Mouse (Mus musculus): ENCODE data around the gene Mad2l1bp.
A peak's percentile ranks its signal among the peaks of the same experiment; 100 is the strongest.

The Mad2l1bp gene

DNA sequence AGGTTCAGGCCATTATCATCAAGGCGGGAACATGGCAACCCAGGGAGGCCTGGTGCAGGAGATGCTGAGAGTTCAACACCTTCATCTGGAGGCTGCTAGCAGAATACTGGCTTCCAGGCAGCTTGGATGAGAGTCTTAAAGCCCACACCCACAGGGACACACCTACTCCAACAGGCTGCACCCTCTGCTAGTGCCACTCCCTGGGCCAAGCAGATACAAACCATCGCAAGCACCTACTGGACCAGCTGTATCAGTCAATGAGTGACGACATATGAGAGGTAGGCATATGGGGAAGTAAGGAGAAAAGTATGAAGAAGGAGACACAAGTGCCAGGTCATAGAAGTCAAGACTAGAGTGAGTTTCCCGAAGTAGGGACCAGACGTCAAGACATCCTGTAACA is 3.3 kb upstream of the Mad2l1bp start:
- no peak for DNase-seq (ENCODE audit: extremely low spot score)

DNA sequence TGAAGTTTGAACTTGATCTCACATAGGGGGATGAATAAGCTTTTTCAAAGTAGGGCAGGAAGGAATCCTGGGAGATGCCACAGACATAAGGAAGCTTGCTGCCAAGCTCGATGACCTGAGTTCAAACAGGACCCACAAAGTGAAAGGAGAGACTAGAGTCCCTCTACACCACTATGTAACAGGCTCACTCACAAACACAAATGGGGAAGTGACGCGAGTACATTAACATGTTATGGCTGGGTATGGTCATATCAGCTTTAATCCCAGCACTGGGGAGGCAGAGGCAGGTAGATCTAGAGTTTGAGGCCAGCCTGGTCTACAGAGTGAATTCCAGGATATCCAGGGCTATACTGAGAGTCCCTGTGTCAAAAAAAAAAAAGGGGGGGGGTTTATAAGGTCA is 983 bp upstream of the Mad2l1bp start:
- DNase-seq (ENCODE audit: extremely low spot score), result no peak

DNA sequence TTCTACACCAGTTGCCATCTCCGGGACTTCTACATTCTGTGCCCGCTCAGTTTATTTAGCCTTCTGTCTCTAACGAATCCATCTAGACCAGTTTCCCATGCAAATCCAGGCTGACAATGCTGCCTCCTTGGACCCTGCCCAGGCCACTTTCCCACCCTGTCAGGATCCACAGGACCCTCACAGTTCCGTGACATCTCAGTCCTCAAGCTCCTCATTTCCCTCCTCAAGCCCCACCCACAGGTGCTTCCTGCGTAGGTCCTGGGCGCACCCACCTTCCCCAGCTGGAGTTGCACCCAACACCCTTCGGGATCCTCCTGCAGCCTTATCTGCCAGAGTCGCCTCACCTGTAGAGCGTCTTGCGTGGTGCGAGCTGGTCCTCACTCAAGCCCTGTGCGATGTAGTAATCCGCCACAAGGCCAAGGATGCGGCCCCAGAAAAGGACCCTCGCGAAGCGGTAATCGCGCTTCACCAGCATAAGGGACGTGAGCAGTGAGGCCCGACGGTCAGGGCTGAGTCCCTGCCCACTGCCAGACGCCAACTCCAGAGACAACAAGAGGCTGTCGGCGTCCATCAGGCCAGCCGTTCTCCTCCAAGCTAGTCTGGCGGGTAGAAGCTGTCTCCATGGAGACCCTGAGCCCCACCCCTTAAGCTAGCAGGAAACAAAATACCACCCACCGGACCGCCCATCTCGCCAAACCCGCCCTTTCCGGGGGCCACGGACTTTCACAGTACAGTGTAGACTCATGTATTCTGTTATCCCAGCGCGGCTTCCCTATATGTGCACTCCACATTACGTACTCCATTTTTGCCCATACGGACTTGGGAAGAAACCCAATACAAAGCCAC is 9.6 kb downstream of the Mad2l1bp start, which contains the start of gene Rsph9:
Gene Rsph9 (minus strand): TSS at position 639 of the 846 bp plus-strand sequence.
- DNase-seq (ENCODE audit: extremely low spot score), result peak; percentile 83

DNA sequence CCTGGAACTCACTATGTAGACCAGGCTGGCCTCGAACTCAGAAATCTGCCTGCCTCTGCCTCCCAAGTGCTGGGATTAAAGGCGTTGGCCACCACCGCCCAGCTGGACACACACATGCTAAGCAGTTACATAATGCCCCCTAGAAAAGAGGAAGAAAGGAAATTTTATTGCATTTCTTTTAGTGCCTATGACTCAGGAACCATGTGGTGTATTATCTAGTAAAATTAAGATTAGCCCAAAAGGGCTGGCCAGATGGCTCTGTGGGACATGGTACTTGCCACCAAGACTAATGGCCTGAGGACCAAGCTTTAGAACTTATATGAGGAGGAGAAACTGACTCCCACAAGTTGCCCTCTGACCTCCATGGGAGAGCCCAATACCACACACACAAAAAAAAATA is 13.5 kb downstream of the Mad2l1bp start:
- no peak for DNase-seq (ENCODE audit: extremely low spot score)

DNA sequence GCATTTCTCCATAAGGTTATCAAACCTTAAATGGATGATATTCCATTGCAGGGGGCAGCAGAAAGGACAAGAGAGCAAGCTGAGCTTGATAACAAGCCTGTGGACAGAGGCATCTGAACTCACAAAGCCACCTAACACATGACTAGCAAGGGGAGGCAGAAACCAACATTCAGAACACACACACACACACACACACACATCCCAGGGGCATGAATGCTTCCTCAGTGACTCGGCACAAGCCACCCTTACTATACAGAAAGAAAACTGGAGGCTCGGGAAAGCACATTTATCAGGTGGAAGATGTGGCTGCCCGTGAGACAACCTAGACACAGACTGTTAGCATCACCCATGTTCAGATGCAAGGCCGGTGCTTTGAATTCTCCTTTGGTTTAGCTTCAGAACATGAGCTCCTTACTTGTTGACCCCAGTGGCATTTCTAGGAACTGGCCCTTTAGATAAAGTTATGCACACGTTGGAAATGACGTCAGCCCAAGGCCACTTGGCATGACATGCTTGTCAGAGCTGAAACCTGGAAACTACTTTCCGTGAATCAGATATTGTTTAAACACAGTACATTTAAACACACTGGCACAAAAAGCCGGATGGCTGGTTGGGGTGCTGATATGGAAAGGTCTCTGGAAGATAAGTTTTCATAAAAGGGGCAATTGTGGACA is 14.7 kb downstream of the Mad2l1bp start:
- no peak for DNase-seq (ENCODE audit: extremely low spot score)

DNA sequence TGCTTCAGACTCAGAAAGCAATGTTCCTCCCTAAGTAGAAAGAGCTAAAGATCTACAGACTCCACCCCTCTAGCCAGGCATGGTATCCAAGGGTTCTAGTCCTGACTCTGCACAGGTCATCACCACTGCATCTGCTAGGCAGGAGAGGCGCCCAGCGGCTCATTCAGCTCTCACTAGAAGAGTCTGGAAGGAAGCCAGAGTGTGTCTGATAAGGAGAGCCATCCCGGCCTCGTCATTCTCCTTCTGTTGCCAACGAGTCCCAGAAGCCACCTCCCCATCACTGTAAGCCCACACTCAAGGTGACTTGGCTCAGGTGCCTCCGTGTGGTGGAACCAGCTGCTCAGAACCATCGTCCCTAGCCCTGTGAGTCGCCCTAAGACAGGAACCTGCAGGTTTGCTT is 20.5 kb downstream of the Mad2l1bp start:
- DNase-seq (ENCODE audit: extremely low spot score), result no peak

DNA sequence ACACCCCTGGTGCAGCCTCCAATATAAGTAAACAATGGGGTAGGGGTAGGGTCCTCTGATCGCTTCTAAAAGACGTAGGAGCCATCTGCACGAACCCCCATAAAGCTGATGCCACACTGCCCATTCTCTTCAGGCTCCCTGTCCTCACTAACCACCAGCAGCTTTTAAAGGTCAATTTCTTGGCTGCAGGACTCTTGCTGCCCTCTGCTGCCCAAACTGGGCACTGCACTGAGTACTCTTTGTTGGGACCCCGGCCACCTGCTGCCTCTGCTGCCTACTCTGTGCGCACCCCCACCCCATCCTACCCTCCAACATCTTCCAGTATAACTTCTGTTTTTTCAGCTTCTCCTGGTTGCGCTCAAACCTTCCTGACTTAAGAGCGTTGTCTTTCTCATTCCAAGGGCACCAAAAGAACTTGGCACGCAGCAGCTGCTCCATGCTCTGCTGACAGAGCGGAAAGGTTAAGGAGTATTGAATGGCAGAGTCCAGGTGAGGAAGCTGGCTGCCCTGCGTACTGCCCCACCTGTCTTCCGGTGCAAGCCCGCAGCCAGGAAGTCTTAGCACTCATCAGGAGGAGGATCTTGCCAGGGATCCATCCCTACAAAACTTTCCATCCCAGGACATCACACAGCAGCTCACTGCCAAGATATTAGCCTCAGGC is 21.2 kb downstream of the Mad2l1bp start:
- DNase-seq (ENCODE audit: extremely low spot score), result peak; percentile 85

DNA sequence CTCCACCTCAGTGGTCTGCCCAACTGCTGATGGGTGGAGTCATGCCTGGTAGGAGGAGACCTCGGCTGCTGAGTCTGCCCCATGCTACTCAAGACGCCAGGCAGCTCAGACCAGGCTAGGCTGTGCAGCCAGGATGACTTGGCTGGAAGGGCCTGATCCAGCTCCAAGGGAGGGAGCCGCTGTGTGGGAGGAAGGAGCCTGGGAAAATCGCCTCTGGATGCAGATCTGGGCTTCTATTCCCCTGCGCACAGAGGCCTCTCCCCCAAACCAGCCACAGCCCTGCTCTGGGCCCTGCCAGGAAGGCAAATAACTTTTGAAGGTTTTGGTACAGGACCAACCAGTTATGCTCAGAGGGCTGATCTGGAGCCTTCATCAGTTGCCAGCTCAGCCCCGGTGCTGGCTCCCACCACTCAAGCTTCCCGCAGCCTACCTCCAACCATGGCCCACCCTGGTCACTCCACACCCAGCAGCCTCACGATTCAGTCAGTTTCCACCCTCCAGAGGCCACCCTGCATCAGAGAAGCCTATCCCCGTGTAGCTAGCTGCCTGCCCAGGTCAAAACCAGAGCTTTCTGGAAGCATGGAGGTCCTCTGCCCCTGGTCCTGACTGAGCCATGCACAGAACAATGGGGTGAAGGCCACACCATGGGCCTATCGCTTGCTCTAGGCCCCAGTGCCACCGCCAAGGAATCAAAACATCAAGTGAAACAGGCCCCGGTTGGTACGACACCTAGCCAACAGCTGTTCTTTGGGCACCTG is 23.4 kb downstream of the Mad2l1bp start:
- no peak for DNase-seq (ENCODE audit: extremely low spot score)

DNA sequence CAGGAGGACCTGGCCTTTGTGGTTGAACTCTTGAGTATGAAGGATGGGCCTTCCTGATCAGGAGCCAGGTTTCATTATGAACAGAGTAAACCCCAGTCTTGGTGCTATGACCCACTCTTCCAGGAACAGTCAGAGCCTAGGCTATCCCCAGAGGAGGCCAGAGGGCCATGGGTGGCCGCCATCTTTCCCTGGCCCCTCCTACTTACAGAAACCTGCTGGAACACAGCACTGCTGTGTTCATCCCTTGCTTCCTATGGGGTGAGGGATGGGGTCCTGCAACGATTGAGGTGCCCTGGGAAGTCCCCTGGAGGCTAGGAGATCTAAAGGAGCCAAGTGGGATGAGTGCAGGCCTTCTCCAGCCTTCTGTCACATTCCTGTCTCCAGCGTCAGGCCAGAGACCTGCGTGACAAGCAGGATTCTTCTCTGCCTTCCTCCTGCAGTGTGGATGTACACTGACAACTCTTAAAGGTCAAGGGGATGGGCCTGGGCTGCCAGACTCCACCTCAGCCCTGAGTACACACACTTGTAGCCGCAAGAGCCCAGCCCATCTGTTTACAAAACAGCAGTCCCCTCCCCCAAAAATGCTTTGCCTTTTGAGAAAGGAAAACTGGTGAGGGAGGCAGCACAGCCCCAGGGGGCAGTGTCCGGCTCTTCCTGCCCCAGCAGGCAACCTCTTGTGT is 25.4 kb downstream of the Mad2l1bp start:
- no peak for DNase-seq (ENCODE audit: extremely low spot score)

DNA sequence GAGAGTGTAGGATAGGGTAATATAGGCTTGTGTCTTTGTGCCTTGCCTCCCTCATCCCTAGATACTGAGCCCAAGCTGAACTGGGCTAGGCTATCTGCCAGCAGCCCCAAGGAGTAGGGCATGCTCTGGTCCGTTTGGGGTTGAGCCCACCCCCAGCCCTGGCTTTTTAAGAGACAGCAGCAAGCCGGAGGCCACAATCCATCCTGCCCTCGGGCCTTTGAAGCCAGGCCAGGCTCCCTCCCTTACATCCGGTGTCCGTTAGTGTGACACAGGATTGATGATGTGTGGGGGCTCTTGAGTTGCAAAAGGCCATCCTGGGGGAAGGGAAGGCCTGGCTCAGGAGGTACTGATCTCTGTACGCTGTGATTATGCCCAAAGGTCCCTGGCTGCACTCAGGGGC is 26.7 kb downstream of the Mad2l1bp start:
- no peak for DNase-seq (ENCODE audit: extremely low spot score)

DNA sequence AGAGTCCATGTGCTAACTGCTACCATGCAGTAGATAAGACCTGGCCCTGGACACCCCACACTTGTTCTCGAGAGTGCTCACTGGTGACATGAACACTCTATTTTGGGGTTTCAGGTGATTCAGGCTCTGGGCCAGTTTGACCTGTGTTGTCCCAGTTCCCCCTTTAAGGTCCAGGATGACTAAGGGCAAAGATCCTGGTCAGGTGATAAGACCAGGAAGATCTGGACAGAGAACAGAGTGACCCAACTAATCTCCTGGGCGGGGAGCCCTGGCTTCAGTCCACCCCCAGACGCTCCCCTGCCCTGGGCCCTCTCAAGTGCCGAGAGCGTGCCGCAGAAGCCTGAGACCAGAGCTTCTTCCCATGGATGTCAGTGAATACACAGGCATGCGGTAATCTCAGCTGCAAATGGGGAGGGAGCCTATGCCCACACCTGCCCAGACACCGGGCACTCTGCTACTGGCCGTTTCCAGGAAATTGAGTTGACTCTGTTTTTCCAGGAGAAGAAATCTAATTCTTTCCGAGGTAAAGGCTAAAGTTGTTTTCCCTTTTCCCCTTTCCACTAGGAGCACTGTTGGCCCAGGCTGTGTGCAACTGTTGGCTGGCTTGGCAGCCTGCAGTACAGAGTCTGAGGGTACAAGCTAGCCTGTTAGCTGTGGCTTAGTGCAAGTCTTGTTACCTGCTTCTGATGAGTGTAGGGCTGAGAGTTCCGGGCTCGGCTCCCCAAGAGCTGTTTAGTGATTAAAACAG is 29.2 kb downstream of the Mad2l1bp start:
- no peak for DNase-seq (ENCODE audit: extremely low spot score)

DNA sequence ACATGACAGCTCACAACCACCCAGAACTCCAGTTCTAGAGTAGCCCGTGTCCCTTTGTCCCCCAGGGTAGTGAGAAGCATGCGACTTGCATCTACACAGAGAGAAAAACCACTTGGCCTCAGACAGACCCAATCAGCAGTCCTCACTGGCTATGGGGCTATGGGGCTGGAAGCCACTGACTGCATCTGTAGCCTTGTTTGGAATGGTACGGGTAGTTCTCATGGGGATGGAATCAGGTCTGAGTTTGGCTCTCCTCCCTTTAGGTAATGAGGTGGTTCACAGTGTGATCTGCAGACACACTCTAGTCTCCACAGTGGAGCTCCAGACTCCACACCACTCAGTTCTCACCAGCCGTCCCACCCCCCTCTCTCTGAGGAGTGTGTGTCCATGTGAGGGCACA is 30.1 kb downstream of the Mad2l1bp start:
- no peak for DNase-seq (ENCODE audit: extremely low spot score)

DNA sequence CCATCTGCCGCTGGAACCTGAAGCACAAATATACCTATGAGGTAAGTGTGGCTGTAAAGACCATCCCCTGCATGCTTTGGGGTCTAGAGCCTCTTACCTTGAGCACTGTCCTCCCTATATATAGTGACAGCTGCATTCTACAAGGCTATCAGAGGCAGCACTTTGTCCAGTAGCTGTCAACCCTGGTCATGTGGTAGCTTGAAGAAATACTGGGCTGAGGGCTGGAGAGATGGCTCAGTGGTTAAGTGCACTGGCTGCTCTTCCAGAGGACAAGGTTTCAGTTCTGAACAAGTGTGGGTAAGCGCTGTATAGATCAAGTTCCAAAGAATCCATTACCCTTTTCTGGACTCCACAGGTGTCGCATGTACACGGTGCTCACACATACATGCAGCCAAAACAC is 30.6 kb downstream of the Mad2l1bp start:
- DNase-seq (ENCODE audit: extremely low spot score), result no peak

DNA sequence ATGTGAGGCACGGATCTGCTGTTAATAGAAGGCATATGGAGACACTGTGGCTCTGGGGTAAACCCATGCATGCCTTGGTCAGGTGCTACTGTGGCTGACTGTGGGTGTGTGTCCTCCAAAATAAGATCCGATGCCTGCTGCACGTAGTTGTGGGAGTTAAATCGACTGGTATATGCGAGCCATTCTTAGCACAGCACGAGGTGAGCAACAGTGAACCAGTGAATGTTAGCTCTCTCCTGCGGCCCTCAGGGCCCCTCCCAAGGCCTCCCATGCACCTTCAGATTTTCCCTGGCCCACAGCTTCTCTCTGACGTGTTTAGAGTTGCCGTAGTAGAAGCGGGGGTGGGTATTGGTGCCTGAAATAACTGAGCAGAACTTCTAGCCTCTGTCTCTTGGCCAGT is 33.7 kb downstream of the Mad2l1bp start:
- DNase-seq (ENCODE audit: extremely low spot score), result no peak

DNA sequence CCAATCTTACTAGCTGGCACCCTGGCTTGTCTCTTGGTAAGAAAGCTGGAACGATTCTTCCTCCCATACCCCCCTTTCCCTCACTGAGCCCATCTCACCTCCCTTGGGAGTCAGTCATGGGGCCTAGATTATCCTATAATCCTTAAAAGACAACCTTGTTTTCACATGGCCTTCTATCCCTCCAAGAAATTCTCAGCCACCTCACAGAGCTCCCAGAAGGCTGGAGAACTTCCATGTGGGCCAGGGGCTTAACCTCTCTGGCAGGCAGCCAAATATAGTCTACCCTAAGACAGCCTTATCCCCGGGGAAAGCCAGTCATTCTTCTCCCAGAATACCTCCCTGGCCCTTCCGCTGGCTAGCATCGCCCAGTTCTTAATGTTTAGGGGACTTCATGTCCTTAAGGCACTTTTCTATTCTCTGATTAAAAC is 34.9 kb downstream of the Mad2l1bp start:
- no peak for DNase-seq (ENCODE audit: extremely low spot score)

DNA sequence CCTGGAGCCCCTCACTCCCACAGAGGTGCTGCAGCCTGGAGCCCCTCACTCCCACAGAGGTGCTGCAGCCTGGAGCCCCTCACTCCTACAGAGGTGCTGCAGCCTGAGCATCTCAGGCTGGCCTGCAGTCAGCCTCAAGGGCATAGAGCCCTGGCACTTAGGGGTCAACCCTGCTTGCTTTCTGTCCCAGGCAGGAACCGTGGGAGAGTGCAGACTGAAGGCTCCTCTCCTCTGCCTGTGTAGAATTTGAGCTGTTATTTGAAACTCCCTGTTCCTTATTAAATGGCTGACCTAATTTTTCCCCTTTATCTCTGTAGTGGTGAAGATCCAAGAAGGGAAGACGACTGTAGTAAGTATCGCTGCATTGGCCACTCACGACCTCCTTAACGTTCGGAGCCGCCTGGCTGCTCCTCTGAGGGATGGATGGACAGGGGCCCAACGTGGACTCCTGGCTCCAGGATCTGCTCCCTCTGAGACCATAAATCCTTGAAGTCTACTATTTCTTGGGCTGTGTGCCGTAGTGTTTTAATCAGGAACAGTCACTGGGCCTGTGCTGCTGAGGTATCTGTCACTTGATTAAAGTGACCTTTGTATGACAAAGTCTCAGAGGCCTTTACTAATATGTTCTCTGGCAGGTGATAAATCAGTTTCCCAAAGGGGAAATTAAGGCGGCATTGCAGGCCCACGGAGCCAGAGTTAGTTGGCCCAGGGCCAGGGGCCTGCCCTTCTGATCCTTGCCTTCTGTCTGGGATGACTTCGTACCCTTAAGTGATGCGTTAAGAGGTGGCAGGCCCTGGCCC is 35.5 kb downstream of the Mad2l1bp start:
- no peak for DNase-seq (ENCODE audit: extremely low spot score)

DNA sequence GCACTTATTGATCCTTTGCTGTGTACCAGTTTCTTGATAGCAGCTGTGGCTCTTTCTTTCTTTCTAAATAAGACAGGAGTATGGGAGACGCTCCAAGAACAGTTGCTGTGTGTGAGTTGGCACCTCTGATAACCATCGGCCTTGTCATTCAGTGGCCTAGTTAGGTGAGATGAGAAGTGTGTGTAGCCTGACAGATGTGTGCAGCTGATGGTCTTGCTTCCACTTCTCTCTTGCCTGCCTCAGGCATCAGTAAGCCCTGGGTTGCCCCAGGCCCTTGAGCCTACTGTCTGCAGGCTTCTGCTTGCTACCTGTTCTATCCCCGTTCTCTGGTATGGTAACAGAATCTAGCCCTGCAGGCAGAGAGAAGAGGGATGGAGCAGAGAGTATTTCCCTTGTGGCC is 36.5 kb downstream of the Mad2l1bp start:
- no peak for DNase-seq (ENCODE audit: extremely low spot score)

DNA sequence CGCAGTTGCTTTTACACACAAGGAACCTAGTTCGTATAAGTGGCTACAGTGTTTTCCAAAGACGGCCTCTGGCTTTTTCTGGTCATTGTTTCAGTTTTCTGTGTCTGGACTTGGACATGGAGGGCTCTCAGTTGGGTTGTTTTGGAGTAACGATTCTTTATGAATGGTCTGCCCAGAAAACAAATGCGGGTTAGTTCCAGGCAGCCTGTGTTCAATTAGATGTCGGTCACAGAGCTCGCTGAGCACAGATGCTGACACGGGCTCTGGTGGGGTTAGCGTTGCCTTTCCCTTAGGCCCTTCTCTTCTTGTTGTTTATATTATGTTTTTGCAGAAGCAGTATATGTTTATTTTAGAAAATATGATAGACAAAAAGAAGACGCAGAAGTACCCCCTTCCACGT is 37.2 kb downstream of the Mad2l1bp start:
- DNase-seq (ENCODE audit: extremely low spot score), result no peak

DNA sequence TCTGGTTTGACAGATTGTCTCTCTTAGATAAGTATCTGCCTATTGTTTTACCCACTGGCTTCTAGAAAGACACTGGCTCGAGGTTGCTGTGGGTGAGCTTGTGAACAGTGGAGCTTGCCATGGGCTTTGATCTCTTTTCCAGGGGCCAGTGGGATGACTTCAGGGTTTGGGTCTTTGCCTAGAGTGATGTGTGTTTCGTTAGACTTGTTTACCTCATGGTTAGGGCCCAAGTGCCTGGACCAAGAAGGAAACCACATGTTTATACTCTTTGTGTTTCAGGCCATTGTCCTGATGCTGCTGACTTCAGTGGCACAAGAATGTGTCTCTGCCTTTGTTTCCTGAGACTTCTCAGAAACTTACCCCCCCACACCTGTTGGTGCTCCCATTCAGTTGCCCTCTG is 37.9 kb downstream of the Mad2l1bp start:
- DNase-seq (ENCODE audit: extremely low spot score), result no peak

Data from embryo, embryonic 9.5 days (tissue).